Mouse (Mus musculus) left cerebral cortex, postnatal 10 days (tissue): ENCODE measurements at regions not wholly inside any gene's neighbourhood (a gene's known extent, or its start where the extent isn't known, plus 50 kb on each side); places are given as distances from the start of the nearest gene placed in this dataset.
"Not testable (repeated sequence)": the region's sequence is repeated elsewhere in the genome, so short reads cannot be mapped to it uniquely, and the experiment has no call there.

Experiments used
- DNase-seq, 2 experiments: peaks; one replicate each; pipeline ENCODE4 v3.0.0; 2021 to 2022; ENCODE audit warnings: low spot score in 2 of 2, mixed read lengths in 1 of 2; ENCODE audit errors: extremely low spot score in 1 of 2
- intact Hi-C: fragments of 180-260 bp; cut with DNase I; formaldehyde crosslinking; loops from one replicate; pipeline ENCODE4 v1.15.1; 2025

DNA sequence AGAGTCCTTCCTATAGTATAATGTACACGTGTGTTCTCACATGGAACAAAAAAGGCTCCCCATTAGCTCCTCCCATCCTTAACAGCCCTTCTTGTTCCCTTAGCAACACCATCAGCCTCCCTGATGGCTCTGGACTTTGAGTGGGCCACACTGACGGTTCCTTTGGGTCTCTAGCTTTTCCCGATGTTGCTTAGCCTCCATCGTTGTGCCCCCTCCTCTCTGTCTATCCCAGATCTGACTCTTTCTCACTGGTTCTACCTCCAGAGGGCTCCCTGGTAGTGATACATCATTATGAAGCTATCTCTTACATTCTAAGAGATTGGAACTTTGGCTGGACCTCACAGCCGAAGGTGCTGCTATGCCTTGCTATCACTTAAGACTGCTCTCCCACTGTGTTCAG, 181.5 kb downstream of the Diras2 start:
- intact Hi-C loops, result loop anchor here (5.0 kb wide), 2 partner anchors 93 to 183 kb away; partner anchors contain the start of gene Diras2
- no peak for DNase-seq

DNA sequence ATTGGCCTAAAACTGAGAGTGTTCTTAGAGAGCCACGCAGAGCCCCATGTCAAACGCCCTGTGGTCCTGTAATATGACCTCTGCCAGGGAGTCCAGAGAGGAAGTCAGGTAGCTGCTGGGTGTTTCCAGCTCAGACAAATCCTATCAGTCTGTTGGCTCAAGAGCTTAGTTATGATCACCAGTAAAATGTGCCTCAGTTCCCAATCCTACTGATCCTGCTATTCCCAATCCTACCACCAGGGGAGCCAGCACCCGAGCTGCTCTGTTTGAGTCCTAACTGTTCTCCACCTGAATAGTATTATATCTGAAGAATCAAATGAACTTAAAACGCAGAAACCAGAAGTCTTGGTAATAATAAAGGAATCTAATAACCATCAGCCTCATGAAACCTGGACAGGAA, 178.5 kb downstream of the Diras2 start:
- intact Hi-C loops, result no loop called here
- DNase-seq, result no peak

DNA sequence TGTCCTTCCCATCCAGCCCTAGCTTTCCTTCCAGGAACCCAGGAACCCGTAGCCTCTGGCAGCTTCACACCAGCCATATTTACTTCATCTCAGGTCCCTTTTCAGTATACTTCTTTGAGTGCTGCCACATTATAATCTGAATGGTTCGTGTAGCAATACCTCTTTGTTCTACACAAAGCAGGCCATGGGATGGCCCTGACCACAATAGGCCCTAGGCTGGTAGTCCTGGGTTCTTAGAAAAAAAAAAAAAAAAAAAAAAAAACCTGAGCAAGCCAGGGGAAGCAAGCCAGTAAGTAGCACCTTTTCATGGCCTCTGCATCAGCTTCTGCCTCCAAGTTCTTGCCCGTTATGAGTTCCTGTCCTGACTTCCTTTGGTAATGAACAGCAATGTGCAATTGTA, 177.6 kb downstream of the Diras2 start:
- intact Hi-C loops, result no loop called here
- DNase-seq, result no peak

DNA sequence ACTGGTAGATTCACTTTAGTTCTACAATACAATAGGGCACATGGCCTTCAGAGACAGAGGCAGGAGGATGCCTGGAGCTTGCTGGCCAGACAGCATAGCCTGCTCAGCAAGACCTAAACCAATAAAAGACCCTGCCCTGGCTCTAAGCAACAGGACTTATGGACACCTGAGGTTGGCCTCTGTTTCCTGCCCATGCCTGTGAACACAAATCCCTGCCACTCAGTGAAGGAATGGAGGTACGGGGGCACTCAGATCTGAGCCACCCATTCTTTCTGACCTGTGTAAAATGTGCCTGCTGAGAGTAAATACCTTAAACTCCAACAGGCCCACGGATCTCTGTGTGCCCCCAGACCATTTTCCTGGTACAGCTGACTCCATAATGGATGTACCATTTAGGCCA, 177.1 kb downstream of the Diras2 start:
- intact Hi-C loops, result no loop called here
- no peak for DNase-seq

DNA sequence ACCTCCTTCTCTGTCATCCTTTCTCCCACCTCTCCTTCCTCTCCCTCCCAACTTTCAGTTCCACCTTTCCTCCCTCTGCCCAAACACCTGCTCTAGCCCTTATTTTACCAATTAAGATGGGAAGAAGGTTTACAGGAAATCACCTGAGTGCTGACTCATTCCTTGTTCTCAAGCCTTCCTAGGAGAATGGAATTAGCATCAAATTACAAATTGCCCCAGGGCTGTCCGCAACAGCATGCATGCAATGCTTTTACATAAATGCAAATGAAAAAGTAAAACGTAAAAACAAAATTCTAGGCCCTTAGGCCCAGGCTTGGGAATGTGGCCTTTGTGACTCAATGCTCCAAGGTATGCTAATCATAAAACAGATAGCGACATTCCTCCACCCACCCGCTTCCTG, 175.2 kb downstream of the Diras2 start:
- DNase-seq, intact Hi-C loops: not testable (repeated sequence)

DNA sequence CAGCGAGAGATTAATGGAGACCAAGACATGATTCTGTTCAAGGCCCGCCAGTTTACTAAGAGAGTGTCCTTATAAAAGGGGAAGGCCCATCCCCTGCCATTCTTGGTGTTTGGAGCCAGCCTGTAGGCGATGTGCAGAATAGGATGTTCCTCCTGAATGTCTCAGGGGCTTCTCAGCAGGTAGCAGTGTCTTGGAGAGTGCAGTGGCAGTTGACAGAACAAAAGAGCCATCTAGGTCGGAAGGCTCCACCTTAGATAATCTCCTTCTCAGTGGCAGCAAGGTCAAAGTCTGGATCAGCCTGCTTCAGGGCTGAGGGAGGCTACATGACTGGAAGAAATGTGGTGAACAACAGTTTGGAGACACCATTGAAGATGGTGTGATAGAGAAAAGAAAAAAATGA, 171.7 kb downstream of the Diras2 start:
- intact Hi-C loops, DNase-seq: not testable (repeated sequence)

DNA sequence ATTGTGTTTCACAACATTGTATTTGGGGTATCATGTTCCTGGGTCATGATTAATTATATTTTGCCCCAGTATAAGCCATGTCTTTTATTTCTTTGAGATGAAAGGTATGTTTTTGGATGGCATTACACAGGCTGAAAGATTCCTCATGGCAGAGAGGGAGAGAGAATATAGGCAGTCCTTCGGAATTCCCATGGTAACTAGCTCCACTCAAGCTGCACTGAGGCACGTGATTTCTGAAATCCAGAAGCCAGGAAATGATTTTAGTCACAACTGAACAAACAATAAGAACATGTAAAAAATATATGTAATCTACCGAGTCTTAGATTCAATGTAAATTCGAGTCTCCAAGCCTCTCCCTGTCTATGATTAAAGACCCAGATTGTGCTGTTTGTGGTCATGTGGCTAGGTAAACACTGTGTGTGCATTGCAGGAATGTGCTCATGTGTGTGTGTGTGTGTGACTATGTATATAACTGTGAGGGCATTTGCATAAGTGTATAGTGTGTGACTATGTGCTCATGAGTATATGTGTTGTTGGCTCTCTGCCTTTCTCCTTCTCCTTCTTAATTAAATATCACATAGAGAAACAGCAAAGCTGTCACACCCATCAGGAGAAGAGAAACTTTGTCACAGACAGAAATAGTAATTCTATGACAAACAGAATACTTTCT, 169.8 kb downstream of the Diras2 start:
- intact Hi-C loops, result no loop called here
- peak in 1 of 2 experiments; percentile 29 for DNase-seq

DNA sequence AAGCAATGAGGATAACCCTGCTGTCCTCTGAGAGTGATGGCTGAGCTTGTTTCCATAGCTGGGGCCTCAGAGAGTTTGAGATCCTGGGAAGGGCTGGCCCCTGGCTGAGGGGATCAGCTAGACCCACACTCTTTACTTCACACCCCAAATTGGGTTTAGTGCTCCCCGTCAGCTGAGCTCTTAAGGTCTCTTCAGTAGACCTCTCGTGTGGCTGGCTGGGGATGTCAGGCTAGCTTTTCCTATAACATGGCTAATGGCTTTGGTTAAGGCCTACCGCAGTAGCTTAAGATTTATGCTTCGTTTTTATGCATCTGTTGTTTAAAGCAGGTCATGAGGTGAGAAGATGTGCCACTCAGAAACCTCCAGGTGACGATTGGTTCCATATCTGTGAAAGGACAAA, 168.8 kb downstream of the Diras2 start:
- intact Hi-C loops, result no loop called here

DNA sequence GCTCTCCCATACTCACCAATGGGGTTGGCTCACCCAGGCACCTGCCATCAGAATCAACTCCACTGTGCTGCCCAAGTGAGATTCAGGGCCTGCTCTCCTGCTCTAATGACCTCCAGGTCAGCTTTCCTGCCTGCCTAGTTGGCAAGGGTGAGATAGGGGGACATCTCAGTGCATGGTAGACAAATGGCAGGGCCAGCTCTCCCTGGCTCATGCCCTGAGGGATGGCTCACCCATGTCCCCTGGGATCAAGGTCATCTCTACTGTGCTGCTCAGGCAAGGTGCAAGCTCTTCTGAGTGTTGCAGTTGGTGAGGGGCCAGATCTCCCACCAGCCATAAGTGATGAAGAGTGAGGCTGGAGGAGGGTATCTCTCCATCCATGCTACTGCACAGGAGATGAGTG, 161.2 kb downstream of the Diras2 start:
- intact Hi-C loops, result no loop called here
- no peak for DNase-seq

More for the DNA sequence above, 168.8 kb downstream of the Diras2 start:
- no peak for DNase-seq

DNA sequence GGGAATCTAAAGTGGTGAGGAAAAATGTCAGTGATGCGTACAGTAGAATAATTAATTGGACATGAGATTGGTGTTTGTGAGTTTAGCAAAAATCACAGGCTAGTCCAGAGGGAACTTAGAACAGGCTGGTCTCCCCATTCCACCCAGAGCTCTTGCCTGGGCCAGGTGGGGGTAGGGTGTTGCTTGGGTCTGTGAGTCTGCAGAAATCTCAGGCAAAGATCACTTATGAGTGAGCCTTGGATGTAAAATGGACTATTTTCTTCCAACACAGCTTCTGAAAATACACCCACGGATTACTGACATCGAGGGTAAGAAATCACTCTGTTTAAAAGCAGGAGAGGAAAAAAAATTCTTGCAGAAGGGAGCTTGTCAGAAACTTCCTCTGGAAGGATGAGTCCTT, 159.1 kb downstream of the Diras2 start:
- no peak for DNase-seq
- intact Hi-C loops, result no loop called here

DNA sequence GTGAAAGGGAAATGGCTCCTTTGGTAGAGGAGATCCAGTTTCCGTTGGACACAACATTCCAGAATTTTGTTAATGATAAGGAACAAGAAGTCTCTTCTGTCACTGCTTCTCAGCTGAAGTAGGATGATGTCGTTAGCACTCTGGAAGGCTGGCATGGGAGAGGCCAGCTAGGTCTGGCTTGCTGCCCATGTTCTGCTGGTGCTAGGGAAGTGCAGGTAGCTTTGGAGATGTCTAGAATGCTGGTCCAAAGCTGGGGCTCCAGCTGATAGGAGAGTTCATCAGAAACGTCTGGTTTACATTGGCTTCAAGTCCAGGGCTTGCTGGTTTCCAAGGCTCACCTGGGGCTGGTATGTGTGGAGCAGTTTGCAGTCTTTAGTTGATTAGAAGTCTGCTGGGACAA, 156.3 kb downstream of the Diras2 start:
- DNase-seq, result no peak
- intact Hi-C loops, result no loop called here

DNA sequence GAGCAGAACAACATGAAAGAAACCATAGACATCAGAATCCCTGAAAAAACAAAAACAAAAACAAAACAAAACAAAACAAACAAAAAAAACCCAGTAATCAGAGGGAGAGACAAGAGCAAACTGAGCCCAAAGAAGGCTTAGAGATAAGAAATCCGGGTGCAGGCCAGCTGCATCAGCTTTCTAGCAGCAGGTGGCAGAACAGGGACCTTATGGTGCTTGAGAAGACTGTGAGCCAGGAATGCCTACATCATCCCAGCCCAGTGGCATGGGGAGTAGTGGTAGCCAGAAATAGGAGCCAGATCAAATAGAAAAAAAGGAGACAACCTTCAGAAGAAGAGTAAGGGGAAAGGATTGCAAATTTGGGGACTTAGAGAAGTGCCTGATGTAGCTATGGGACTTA, 152.8 kb downstream of the Diras2 start:
- intact Hi-C loops, result no loop called here
- no peak for DNase-seq

DNA sequence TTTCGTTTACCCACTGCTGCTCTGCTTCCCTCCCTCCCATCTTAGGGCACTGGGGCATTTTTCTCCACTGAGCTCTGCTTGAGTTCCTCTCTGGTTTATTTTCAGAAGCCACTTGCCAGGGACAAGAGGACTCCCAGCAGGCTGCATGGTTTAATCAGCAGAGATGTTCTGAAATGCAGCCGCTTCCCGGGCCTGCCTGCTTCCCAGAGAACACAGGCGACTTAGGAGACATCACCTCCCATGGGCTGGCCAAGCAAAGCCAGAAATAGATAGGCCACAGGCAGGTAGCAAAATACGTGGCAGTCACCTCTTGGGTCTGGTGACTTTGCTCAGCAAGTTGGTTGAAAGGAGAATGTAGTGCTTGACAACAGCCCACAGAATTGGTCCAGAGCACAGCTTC, 141.8 kb downstream of the Diras2 start:
- intact Hi-C loops, result no loop called here
- no peak for DNase-seq

DNA sequence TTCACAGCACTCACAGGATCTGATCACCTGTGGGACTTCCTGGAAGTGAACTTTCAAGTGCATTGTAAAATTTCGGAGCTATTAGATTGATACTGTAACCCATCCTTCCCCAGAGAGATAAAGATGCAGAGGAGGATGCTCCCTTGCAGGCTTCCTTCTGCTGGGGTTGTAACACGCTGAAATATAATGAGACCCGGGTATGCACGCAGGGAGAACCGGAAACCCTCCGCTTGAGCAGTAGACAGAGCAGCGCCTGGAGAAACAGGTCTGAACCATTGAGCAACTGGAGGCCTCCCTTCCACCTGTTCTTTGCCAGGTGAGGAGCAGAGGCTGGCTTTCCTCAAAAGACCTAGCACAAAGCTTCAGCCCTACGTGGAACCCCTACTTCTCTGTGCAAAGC, 135.3 kb downstream of the Diras2 start:
- intact Hi-C loops, result no loop called here
- no peak for DNase-seq

DNA sequence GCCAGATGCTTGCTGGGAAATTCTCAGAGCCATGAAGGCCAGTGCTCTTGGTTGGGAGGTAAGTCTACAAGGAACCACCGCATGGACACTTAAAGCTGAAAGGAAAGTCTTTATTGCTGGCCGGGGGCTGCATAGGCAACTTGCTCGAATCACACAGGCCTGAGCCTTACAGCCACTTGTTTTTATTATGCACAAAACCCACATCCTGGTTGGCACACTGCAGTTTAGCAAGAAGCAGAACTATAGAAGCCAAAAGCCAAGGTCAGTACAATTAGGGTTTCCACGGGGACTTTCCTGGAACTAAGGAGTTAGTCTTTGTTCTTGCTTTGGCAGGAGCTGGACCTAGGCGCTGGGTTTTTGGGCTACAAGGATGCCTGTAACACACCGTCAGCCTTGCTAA, 132.7 kb downstream of the Diras2 start:
- no peak for DNase-seq
- intact Hi-C loops, result no loop called here

DNA sequence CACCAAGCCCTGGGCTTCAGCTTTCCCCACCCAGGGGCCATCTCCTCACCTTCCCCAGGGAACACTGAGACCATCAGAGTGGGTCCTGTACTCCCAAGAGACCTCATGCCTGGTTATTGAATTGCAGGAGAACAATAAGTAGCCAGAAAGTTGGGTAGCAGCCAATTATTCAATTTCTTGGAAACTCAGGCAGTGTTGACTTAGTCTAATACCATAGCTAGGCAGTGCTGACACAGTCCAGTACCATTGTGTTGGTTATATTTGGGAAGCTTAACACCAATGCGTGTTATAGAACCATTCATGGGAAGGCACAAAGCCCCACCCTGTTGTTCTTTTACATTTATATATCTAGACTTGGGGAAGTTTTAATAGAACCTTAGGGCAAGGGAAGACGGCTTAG, 131.9 kb downstream of the Diras2 start:
- intact Hi-C loops, result no loop called here
- DNase-seq, result no peak

DNA sequence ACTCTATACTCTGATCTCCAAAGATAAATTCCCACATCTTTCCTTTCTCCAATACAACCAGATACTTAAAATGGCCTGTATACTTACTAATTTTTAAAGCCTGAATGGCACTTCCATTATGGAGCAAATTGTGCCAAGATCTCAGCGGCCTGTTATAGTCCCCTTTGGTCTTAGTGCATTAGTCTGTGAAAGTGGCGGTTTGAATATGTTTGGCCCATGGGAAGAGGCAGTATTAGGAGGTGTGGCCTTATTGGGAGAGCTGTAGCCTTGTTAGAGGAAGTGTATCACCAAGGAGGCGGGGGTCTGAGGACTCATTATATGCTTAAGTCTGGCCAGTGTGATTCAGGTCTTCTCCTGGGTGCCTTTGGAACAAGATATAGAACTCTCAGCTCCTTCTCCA, 127.3 kb downstream of the Diras2 start:
- intact Hi-C loops, result no loop called here
- DNase-seq, result no peak

DNA sequence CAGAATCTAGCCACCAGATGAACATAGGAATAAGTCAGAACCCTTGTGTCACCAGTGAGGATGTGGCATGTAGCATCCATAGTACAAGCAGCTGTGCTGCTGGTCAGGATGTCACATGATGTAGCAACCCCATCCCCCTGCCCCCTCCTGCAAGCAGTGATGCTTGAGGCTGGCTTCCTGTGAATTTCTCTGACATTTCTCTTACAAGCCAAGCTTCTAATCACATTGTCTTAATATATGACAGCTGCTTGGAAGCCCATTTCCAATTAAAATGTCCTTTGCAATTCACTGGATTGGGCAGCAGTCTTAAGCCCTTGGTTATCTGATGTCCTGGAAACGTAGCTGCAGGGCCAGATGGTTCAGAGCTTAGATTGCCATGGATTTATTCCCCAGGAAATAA, 114.8 kb downstream of the Diras2 start:
- intact Hi-C loops, result no loop called here

DNA sequence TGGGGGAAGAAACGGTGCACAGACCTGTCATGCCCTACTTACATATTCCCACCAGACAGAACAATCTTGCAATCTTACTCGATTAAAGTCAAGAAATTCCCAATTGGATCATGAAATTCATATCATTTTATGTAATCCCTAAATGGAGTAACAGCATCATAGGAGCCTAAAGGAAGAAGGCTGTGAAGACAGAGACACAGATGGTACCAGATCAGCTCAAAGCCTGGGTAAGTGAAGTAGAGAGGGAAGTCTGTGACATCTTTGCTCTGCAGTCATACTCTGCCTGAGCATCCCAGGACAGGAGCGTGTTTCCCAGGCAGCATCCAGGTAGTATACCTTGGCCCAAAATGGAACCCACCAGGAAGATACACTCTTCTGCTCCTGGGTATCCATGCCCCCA, 108.6 kb downstream of the Diras2 start:
- DNase-seq, result no peak
- intact Hi-C loops, result no loop called here

More for the DNA sequence above, 114.8 kb downstream of the Diras2 start:
- no peak for DNase-seq

DNA sequence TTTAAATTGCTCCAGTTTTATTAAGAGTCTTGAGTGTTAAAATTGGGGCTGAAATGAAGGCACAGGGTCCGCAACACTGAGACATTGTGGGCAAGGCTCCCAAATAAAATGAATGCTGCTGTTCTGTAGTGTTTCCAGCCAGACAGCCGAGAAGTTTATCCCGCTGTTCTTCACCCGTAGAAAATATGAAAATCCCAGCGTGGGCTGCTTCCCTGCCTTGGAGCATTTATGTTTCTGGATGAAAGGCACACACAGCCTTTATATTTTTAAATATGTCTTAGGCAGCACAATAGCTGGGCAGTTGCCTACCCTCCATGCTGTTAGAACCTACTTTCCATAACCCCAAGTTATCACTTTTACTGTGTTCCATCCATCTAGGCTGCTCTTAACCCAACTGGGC, 102.6 kb downstream of the Diras2 start:
- intact Hi-C loops, result no loop called here
- DNase-seq, result no peak

DNA sequence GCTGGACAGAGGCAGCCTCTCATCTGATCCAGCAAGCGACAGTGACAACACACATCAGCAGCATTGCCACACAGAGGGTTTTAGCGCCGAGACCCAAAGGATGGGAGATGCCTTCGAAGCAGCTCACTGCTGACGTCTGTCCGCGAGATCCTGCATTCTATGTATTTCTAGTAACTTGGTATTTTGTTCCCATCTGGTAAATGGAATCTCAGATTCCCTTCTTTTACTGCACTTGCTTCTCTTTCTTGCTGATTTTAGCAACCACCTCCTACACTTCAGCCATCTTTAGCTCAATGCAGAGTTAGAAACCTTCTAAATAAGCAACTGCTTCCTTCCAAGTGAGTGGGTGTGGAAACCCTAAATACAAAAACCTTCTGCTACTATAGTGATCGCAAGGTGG, 94.3 kb downstream of the Diras2 start:
- intact Hi-C loops, result no loop called here
- DNase-seq, result peak in 1 of 2 experiments; percentile 68
